Mouse (Mus musculus) bone marrow macrophage, adult 2 months (primary cell): ENCODE data around the gene Iqch.

ENCODE experiments used
- CTCF ChIP-seq: IDR thresholded peaks from 2 replicates; pipeline ENCODE4 v1.5.1; 2012; ENCODE audit warnings: low read depth, mild to moderate bottlenecking, low read length, moderate library complexity
- POLR2A ChIP-seq: IDR thresholded peaks from 2 replicates; pipeline ENCODE4 v1.6.1; 2012; ENCODE audit warnings: mild to moderate bottlenecking, low read depth, low read length, borderline replicate concordance

- TF ChIP-seq POLR2A (no peak), CTCF (no peak)
These were observed 15.7 kb upstream of the Iqch start for GRCm38 (mm10) chr9:63617967-63618366.
